Mouse (Mus musculus): ENCODE results near the gene Atp8b2. TPM values are rescaled to one million over a fixed set of nuclear protein-coding genes. Genes with fewer than 3 reads are reported as not detected.
A peak's percentile ranks its signal among the peaks of the same experiment; 100 is the strongest.

Gene Atp8b2
- polyA plus RNA-seq, 1 experiment from 2014 or later: 20.0 TPM

DNA sequence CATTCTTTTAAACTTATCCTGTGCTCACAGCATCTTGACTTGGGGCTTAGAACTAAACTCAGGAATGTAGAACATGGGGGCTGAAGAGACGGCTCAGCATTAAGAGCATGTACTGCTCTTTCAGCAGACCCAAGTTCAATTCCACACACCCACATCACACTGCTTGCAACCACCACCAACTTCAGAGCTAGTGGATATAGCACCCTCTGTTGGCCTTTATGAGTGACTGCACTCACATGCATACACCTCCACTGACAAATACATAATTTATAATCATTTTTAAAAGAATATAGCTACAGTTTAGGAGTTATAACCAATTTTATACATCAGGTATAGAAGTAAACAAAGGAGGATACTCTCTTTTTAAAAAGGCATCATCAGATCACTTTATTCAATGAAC, 36.9 kb downstream of the Atp8b2 start:
- Histone ChIP-seq H3K27ac (ENCODE audit: poor library complexity, severe bottlenecking) (no peak overlapping the region), H3K36me3 (no peaks in the 10 kb centered on the region), H3K4me2 (no peak overlapping the region), H3K4me1 (replicated peaks) (no peaks in the 10 kb centered on the region), H3K4me3 (no peak overlapping the region), H3K9me3 (replicated peaks) (no peaks in the 10 kb centered on the region), H3K27me3 (replicated peaks) (no peaks in the 10 kb centered on the region), H3K9ac (no peak overlapping the region)
- no peak for ATAC-seq (ENCODE audit: insufficient number of reproducible peaks, low FRiP score)
- WGBS: 89% methylated on average over 1 of the region's 1 CpGs

DNA sequence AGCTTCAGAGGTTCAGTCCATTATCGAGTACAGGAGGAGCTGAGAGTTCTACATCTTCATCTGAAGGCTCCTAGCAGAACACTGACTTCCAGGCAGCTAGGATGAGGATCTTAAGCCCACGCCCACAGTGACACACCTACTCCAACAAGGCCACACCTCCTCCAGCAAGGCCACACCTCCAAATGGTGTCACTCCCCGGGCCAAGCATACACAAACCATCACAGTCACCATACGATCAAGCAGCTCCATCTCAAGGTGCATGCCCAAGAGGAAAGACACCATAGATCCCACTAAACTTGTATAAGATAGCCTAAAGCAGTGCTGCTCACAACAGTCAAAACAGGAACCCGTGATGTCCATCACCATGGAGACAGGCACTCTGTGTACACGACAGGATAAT, 42.6 kb downstream of the Atp8b2 start:
- H3K4me3 ChIP-seq: no peak overlapping the region
- no peak overlapping the region for H3K9ac ChIP-seq
- H3K27ac ChIP-seq (ENCODE audit: poor library complexity, severe bottlenecking): no peak overlapping the region
- no peaks in the 10 kb centered on the region for H3K9me3 ChIP-seq (replicated peaks)
- no peaks in the 10 kb centered on the region for H3K4me1 ChIP-seq (replicated peaks)
- no peak overlapping the region for H3K4me2 ChIP-seq
- no peaks in the 10 kb centered on the region for H3K36me3 ChIP-seq
- WGBS: 55% methylated on average over 6 of the region's 6 CpGs
- ATAC-seq (ENCODE audit: insufficient number of reproducible peaks, low FRiP score): no peak
- 0 out of 2 replicates have a peak, but pooled peaks cover 4% of the 10 kb centered on the region for H3K27me3 ChIP-seq (replicated peaks)

DNA sequence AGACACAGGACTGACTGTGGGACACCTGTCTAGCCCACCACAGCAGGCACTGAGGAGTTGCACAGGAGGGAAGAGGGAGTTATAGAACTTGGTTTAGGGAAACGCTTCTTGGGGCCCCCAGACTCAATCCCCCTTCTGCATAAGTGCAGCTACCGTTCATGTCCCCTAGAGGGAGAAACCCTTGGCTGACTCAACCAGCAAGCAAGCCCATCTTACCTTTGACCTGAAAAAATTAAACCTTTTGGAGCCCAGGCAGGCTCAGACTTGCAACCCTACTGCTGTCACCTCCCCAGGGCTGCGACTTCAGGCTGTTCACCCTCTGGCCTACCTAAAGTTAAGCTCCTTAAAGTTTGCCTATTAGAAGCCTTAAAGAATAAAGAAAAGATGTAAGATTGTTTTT, 45.9 kb downstream of the Atp8b2 start:
- Histone ChIP-seq H3K9ac (no peak overlapping the region), H3K4me3 (no peak overlapping the region), H3K27me3 (replicated peaks) (peaks cover 22% of the 10 kb centered on the region), H3K4me2 (no peak overlapping the region), H3K36me3 (no peaks in the 10 kb centered on the region), H3K4me1 (replicated peaks) (peaks cover 3% of the 10 kb centered on the region; the same call in 1 of the 2 replicates), H3K27ac (ENCODE audit: poor library complexity, severe bottlenecking) (no peak overlapping the region), H3K9me3 (replicated peaks) (no peaks in the 10 kb centered on the region)
- 51% methylated on average over 3 of the region's 3 CpGs for WGBS
- no peak for ATAC-seq (ENCODE audit: insufficient number of reproducible peaks, low FRiP score)

DNA sequence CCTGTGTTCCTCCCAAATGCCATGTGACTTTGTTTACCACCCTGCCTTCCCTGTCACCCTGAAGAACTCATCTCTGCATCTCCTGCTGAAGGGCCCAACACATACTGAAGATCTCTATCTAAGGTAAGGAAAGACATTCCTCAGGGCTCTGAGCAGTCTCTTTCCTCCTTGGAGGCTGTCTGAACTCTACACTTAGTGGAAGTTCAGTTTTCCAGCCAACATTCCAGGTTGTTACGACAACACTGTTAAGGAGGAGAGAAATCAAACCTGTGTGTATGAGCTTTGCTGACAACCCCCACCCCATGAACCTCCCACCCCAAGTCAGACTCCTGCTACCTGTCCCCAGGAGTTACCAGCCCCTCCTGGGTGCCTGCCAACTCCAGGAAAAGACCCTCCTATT, 46.7 kb downstream of the Atp8b2 start:
- H3K9me3 ChIP-seq (replicated peaks): no peaks in the 10 kb centered on the region
- ATAC-seq (ENCODE audit: insufficient number of reproducible peaks, low FRiP score): no peak
- H3K9ac ChIP-seq: no peak overlapping the region
- peaks cover 29% of the 10 kb centered on the region for H3K27me3 ChIP-seq (replicated peaks)
- peaks cover 7% of the 10 kb centered on the region; the same call in 1 of the 2 replicates for H3K4me1 ChIP-seq (replicated peaks)
- H3K4me2 ChIP-seq: no peak overlapping the region
- no peak overlapping the region for H3K4me3 ChIP-seq
- no peaks in the 10 kb centered on the region for H3K36me3 ChIP-seq
- 43% methylated on average over 1 of the region's 1 CpGs for WGBS
- no peak overlapping the region for H3K27ac ChIP-seq (ENCODE audit: poor library complexity, severe bottlenecking)

DNA sequence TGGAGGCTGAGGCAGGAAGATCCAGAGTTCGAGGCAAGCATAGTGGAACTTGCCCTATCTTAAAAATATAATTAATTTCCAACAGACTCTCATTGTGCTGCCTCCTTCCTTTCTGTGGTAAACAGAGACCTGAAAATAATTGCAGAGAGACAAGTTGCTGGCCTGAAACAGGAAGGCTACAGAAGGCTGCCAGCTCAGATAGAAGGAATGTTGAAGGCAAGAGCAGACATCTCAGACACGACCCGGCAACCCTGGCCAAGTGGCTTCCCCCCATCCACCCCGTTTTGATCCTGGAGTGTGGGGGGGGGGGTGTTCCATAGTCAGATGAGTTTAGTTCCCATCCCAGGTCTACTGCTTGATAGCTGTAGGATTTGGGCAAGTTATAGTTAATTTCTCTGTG, 48.6 kb downstream of the Atp8b2 start:
- WGBS: 46% methylated on average over 4 of the region's 4 CpGs
- H3K9ac ChIP-seq: no peak overlapping the region
- no peaks in the 10 kb centered on the region for H3K9me3 ChIP-seq (replicated peaks)
- peaks cover 40% of the 10 kb centered on the region for H3K27me3 ChIP-seq (replicated peaks)
- H3K4me2 ChIP-seq: no peak overlapping the region
- peaks cover 7% of the 10 kb centered on the region; the same call in 1 of the 2 replicates for H3K4me1 ChIP-seq (replicated peaks)
- no peaks in the 10 kb centered on the region for H3K36me3 ChIP-seq
- ATAC-seq (ENCODE audit: insufficient number of reproducible peaks, low FRiP score): no peak
- H3K27ac ChIP-seq (ENCODE audit: poor library complexity, severe bottlenecking): no peak overlapping the region
- no peak overlapping the region for H3K4me3 ChIP-seq

DNA sequence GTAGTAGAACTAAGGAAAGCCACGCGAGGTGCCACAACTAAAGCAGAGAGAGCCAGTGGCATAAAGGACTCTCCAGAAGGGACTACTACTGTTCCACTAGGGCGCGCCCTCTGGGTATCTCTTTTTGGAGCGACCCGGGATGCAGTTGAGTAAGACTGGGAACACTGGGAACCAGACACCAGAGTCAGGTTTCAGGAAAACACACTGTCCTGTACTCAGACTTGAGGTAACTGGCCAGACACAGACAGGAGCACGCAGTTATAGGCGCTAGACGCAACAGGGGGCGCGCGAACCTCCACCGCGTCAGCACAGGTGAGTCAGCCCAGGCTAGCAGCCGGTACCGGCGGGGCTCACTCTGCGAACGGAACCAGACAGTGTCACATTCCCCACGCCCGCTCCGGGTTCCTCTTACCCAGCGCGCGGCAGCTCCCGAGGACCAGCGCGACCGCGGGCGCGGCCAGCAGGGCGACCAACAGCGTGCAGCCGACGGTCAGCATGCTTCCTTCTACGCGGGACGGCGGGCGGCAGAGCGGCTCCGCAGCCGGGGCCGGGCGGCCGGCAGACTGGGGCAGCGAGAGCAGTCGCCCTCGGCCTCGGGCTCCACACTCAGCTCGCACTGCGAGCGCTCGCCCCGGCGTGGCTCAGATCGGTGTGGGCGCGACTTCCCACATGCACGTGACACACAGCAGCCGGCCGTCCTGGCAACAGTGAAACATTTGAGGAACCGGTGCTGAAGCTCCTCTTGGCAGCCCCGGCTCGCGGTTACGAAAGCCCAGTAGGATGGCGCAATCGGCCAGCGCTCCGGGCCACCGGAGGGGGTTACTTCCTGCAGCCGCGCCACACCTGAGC, 50.5 kb downstream of the Atp8b2 start, which contains the start of gene Il6ra:
Gene Il6ra (minus strand): TSS at position 654 of the 849 bp plus-strand sequence.
- peak within 1 kb of the TSS; percentile 51 for H3K9ac ChIP-seq
- H3K27ac ChIP-seq (ENCODE audit: poor library complexity, severe bottlenecking): no peak within 1 kb of the TSS

DNA sequence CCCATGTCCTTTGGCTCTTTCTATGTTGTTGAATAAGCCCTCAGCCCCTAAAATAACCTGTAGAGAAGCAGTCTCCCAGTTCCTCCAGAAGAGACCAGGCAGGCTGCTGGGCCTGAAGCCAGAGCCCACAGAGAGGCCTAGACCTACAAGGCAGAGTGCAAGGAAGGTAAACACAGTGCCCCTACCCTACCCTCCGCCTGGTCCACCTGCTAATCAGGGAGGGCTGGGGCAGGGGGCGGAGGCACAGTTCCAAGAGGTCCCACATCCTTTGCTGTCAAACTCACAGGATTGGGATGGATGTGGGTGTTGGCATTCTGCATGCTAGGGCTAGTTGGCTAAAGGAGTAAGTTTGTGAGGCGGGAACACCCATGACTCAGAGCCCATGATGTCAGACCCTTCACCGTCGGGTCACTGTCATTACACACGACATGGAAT, 51.2 kb downstream of the Atp8b2 start:
- H3K36me3 ChIP-seq: no peaks in the 10 kb centered on the region
- H3K27me3 ChIP-seq (replicated peaks): peaks cover 53% of the 10 kb centered on the region
- H3K27ac ChIP-seq (ENCODE audit: poor library complexity, severe bottlenecking): no peak overlapping the region
- H3K4me1 ChIP-seq (replicated peaks): peaks cover 7% of the 10 kb centered on the region; the same call in 1 of the 2 replicates
- ATAC-seq (ENCODE audit: insufficient number of reproducible peaks, low FRiP score): 0 out of 2 replicates have a peak, but pooled peaks have one; percentile 9
- peak overlapping the region; percentile 93 for H3K4me2 ChIP-seq
- H3K9ac ChIP-seq: no peak overlapping the region
- peak overlapping the region; percentile 53 for H3K4me3 ChIP-seq
- whole genome bisulfite sequencing: 32% methylated on average over 6 of the region's 6 CpGs
- no peaks in the 10 kb centered on the region for H3K9me3 ChIP-seq (replicated peaks)

More for the DNA sequence above, 50.5 kb downstream of the Atp8b2 start, which contains the start of gene Il6ra:
- Histone ChIP-seq H3K9me3 (replicated peaks) (no peaks in the 10 kb centered on the region), H3K4me2 (peak within 1 kb of the TSS; percentile 93), H3K4me1 (replicated peaks) (peaks cover 7% of the 10 kb centered on the region; the same call in 1 of the 2 replicates), H3K36me3 (no peaks in the 10 kb centered on the region), H3K27me3 (replicated peaks) (peaks cover 53% of the 10 kb centered on the region), H3K4me3 (peak within 1 kb of the TSS; percentile 53)
- peak; percentile 83 for ATAC-seq (ENCODE audit: insufficient number of reproducible peaks, low FRiP score)
- WGBS: under 1% methylated on average over 75 of the region's 75 CpGs

DNA sequence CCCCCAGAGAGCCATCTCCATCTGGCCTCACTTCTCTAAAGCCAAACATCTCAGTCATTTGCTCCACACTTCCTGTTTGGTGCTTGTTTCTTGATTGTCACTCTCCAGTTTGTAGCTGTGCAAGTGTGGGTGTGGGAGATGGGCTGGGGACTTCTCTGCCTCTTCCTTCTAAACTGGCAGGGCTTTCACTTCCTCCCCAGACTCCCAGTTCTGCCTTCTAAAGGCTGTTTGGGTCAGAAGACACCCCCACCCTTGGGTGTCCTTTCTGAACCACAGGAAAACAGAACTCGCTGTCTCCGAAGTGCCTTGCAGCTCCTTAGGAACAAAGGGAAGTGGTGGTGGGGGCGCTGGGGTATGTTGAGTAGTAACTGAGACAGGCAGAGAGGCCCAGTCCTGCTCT, 52.1 kb downstream of the Atp8b2 start:
- peaks cover 9% of the 10 kb centered on the region; the same call in 1 of the 2 replicates for H3K4me1 ChIP-seq (replicated peaks)
- H3K27ac ChIP-seq (ENCODE audit: poor library complexity, severe bottlenecking): no peak overlapping the region
- no peaks in the 10 kb centered on the region for H3K9me3 ChIP-seq (replicated peaks)
- no peak overlapping the region for H3K9ac ChIP-seq
- H3K36me3 ChIP-seq: no peaks in the 10 kb centered on the region
- H3K27me3 ChIP-seq (replicated peaks): peaks cover 53% of the 10 kb centered on the region
- H3K4me2 ChIP-seq: no peak overlapping the region
- no peak for ATAC-seq (ENCODE audit: insufficient number of reproducible peaks, low FRiP score)
- WGBS: 78% methylated on average over 3 of the region's 3 CpGs
- no peak overlapping the region for H3K4me3 ChIP-seq

DNA sequence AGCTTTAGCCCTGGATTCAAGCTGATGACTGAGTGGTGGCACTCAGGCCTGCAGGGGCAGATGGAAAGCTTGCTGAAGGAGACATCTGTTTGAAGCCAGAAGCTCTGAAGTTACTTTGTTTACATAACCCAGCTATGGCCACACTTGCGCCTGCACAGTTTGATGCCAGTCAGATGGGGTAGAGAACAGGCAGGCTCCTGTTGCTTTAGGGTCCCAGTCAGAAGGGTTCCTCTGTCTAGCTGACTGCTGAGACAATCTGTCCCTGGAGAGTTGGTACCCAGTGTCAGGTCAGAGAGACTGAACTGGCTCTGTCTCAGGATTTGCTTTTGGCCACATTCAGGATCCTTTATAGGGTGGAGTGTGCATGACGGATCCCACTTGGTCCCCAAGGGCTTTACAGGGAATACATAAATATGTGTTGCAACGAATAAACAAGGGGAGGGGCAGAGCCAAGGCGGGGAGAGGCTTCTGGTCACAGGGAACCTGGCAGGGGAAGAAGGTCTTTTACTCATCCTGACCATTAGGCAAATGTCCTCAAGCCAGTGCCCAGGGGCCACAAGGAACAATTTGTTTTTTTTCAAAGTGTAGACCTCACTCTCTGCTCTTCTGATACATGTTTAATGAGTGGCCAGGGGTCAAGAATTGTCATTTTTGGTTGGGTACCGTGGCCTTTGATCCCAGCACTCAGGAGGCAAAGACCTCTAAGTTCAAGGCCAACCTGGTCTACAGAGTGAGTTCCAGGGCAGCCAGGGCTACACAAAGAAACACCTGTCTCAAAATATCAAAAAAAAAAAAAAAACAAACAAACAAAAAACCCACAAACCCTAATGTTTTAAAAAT, 53.4 kb downstream of the Atp8b2 start:
- Histone ChIP-seq H3K27ac (ENCODE audit: poor library complexity, severe bottlenecking) (no peak overlapping the region), H3K9me3 (replicated peaks) (no peaks in the 10 kb centered on the region), H3K4me2 (no peak overlapping the region), H3K36me3 (no peaks in the 10 kb centered on the region), H3K4me3 (no peak overlapping the region), H3K27me3 (replicated peaks) (peaks cover 44% of the 10 kb centered on the region), H3K4me1 (replicated peaks) (peaks cover 12% of the 10 kb centered on the region; the same call in 1 of the 2 replicates), H3K9ac (no peak overlapping the region)
- no peak for ATAC-seq (ENCODE audit: insufficient number of reproducible peaks, low FRiP score)
- 55% methylated on average over 5 of the region's 5 CpGs for WGBS

DNA sequence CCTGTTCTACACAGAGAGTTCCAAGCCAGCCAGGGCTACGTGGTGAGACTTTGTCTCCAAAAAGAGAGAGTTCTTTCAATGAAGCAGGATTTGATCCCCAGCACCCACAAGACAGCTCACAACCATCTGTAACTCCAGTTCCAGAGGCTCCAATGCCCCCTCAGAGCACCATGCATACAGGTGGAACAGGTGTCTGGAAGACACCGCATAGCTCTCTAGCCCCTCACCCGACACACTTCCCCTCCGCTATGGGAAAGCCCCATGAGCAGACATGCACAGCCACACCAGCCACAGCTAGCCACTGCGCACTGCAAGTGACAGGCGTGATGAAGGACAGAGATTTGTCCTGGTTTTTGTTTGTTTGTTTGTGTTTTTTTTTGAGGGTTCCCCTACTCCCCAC, 54.5 kb downstream of the Atp8b2 start:
- H3K9me3 ChIP-seq (replicated peaks): no peaks in the 10 kb centered on the region
- H3K36me3 ChIP-seq: no peaks in the 10 kb centered on the region
- peaks cover 12% of the 10 kb centered on the region; the same call in 1 of the 2 replicates for H3K4me1 ChIP-seq (replicated peaks)
- H3K27ac ChIP-seq (ENCODE audit: poor library complexity, severe bottlenecking): no peak overlapping the region
- no peak overlapping the region for H3K4me3 ChIP-seq
- 72% methylated on average over 6 of the region's 6 CpGs for WGBS
- H3K9ac ChIP-seq: no peak overlapping the region
- H3K4me2 ChIP-seq: no peak overlapping the region
- no peak for ATAC-seq (ENCODE audit: insufficient number of reproducible peaks, low FRiP score)
- peaks cover 36% of the 10 kb centered on the region for H3K27me3 ChIP-seq (replicated peaks)

DNA sequence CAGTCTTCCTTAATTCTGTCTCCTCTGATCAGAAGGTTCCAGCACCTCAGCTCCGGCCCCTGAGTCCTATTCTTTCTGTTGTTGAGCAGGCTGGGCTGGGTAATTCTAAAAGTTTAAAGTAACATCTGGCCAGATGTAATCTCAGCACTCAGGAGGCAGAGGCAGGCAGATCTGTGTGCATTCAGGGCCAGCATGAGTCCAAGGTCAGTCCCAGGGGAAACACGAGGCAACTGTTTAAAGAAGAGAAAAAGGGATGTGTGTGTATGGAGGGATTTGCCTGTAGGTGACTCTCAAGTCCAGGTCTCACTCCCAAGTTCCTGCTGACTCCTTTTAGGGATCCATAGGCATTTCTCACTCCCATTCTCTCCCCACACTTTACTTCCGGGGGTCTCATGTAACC, 55.5 kb downstream of the Atp8b2 start:
- no peak for ATAC-seq (ENCODE audit: insufficient number of reproducible peaks, low FRiP score)
- no peak overlapping the region for H3K4me2 ChIP-seq
- H3K36me3 ChIP-seq: no peaks in the 10 kb centered on the region
- no peaks in the 10 kb centered on the region for H3K9me3 ChIP-seq (replicated peaks)
- no peak overlapping the region for H3K27ac ChIP-seq (ENCODE audit: poor library complexity, severe bottlenecking)
- H3K27me3 ChIP-seq (replicated peaks): peaks cover 42% of the 10 kb centered on the region
- no peak overlapping the region for H3K4me3 ChIP-seq
- H3K9ac ChIP-seq: no peak overlapping the region
- 80% methylated on average over 3 of the region's 3 CpGs for WGBS
- peaks cover 12% of the 10 kb centered on the region; the same call in 1 of the 2 replicates for H3K4me1 ChIP-seq (replicated peaks)

Measured in heart, embryonic 12.5 days (tissue).